Mouse (Mus musculus) MEL-GATA-1-ER (cell line): ENCODE data around the gene Hoxa3.

Source experiments
- DNase-seq: peaks from one replicate; pipeline ENCODE4 v3.0.0-alpha.2; 2012; ENCODE audit warnings: low read depth; ENCODE audit errors: extremely low read depth

Hoxa3 gene

GRCm38 (mm10) chr6:52185222-52185621 lies 27.9 kb downstream of the Hoxa3 start:
- no peak for DNase-seq

- DNase-seq, result no peak
Measured at GRCm38 (mm10) chr6:52184668-52185067, 28.5 kb downstream of the Hoxa3 start.

- no peak for DNase-seq
Measured at GRCm38 (mm10) chr6:52183311-52184080, 29.6 kb downstream of the Hoxa3 start.

GRCm38 (mm10) chr6:52182793-52183192 lies 30.3 kb downstream of the Hoxa3 start:
- DNase-seq, result no peak

- no peak for DNase-seq
Measured at GRCm38 (mm10) chr6:52182030-52182429, 31.1 kb downstream of the Hoxa3 start.

- no peak for DNase-seq
Measured at GRCm38 (mm10) chr6:52180726-52181125, 32.4 kb downstream of the Hoxa3 start.

- DNase-seq, result no peak
Measured at GRCm38 (mm10) chr6:52180213-52180710, 32.9 kb downstream of the Hoxa3 start.

- no peak for DNase-seq
Measured at GRCm38 (mm10) chr6:52179690-52180089, 33.4 kb downstream of the Hoxa3 start.

- no peak for DNase-seq
Measured at GRCm38 (mm10) chr6:52178918-52179665, 34.0 kb downstream of the Hoxa3 start.

- DNase-seq, result no peak
Measured at GRCm38 (mm10) chr6:52177806-52178205, 35.3 kb downstream of the Hoxa3 start.

GRCm38 (mm10) chr6:52177061-52177735 lies 35.9 kb downstream of the Hoxa3 start, which contains the start of gene 5730596B20Rik:
TSS of gene 5730596B20Rik (plus strand) at chr6:52177498.
- DNase-seq, result no peak

GRCm38 (mm10) chr6:52176391-52176790 lies 36.7 kb downstream of the Hoxa3 start:
- DNase-seq, result no peak

GRCm38 (mm10) chr6:52175864-52176263 lies 37.3 kb downstream of the Hoxa3 start:
- no peak for DNase-seq

- DNase-seq, result no peak
Measured at GRCm38 (mm10) chr6:52174968-52175751, 38.0 kb downstream of the Hoxa3 start.

GRCm38 (mm10) chr6:52173648-52174047 lies 39.5 kb downstream of the Hoxa3 start:
- DNase-seq, result no peak

GRCm38 (mm10) chr6:52172501-52172900 lies 40.6 kb downstream of the Hoxa3 start:
- no peak for DNase-seq

GRCm38 (mm10) chr6:52171938-52172337 lies 41.2 kb downstream of the Hoxa3 start:
- no peak for DNase-seq

GRCm38 (mm10) chr6:52171331-52171730 lies 41.8 kb downstream of the Hoxa3 start:
- DNase-seq, result no peak

GRCm38 (mm10) chr6:52170898-52171223 lies 42.3 kb downstream of the Hoxa3 start:
- DNase-seq, result no peak

GRCm38 (mm10) chr6:52170166-52170897 lies 42.8 kb downstream of the Hoxa3 start:
- DNase-seq, result no peak
